Mouse (Mus musculus): ENCODE measurements around the gene Ep400. TPM values are rescaled to one million over a fixed set of nuclear protein-coding genes. Genes with fewer than 3 reads are reported as not detected.
A peak's percentile ranks its signal among the peaks of the same experiment; 100 is the strongest.

Gene Ep400
- 10 to 100 TPM; 21.2 to 24.9 TPM for total RNA-seq (2021)
- long read RNA-seq, experiment 1, partial matches to known transcripts: 5 of 5 reads
- long read RNA-seq, experiment 1, other reads (novel, unspliced or antisense): 0 of 5 reads
- long read RNA-seq, experiment 2, partial matches to known transcripts: 0 of 6 reads
- long read RNA-seq, experiment 2, other reads (novel, unspliced or antisense): 6 of 6 reads

DNA sequence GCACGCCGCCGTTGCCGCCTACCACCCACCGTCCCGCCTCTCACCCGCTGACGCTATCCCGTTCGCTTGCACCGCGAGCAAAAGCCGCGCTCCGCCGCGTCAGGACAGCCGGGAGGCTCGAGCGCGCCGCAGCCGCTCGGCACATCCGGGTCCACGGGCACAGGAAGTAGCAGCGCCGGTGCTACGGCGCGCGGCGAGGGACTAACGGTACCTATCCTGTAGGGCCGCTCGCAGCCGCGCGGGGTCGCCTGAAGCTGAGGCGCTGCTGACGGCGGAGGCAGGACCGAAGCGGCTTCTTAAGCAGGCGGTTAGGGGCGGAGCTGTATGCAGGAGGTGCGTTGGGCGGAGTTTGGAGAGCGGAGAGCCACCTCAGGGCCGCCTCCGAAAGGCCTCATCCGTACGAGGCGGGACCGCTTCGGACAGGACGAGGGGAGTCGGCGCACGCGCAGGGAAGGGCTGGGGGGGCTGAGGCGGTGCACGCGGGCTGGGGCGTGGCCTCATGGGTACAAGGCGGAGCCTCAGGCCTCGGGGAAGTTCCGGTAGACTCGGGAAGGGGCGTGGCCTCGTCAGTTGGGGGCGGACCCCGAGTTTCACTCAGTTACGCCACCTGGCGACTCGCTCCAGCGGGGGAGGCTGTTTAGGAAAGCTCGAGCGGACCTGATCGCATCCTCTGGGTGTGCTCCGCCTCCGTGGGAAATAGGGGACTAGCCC is at the start of gene Ep400:
Gene Ep400, minus strand, starts transcription at position 270 of the 711 bp plus-strand sequence.
- DNase-seq (ENCODE audit: low spot score): peak; percentile 100

GRCm38 (mm10) chr5:110809667-110810325 is 39.3 kb upstream of the Ep400 start, which contains the start of gene Ulk1:
Gene Ulk1, minus strand, starts transcription at chr5:110810097.
- DNase-seq (ENCODE audit: low spot score): peak; percentile 100

- DNase-seq (ENCODE audit: low spot score): peak; percentile 27
These were observed 38.5 kb upstream of the Ep400 start for GRCm38 (mm10) chr5:110808821-110809666.

GRCm38 (mm10) chr5:110808061-110808631 is 37.6 kb upstream of the Ep400 start:
- peak; percentile 92 for DNase-seq (ENCODE audit: low spot score)

- DNase-seq (ENCODE audit: low spot score): no peak
These were observed 36.9 kb upstream of the Ep400 start for GRCm38 (mm10) chr5:110807453-110807852.

- peak; percentile 44 for DNase-seq (ENCODE audit: low spot score)
These were observed 36.2 kb upstream of the Ep400 start for GRCm38 (mm10) chr5:110806676-110807075.

GRCm38 (mm10) chr5:110806154-110806553 is 35.6 kb upstream of the Ep400 start:
- no peak for DNase-seq (ENCODE audit: low spot score)

DNA sequence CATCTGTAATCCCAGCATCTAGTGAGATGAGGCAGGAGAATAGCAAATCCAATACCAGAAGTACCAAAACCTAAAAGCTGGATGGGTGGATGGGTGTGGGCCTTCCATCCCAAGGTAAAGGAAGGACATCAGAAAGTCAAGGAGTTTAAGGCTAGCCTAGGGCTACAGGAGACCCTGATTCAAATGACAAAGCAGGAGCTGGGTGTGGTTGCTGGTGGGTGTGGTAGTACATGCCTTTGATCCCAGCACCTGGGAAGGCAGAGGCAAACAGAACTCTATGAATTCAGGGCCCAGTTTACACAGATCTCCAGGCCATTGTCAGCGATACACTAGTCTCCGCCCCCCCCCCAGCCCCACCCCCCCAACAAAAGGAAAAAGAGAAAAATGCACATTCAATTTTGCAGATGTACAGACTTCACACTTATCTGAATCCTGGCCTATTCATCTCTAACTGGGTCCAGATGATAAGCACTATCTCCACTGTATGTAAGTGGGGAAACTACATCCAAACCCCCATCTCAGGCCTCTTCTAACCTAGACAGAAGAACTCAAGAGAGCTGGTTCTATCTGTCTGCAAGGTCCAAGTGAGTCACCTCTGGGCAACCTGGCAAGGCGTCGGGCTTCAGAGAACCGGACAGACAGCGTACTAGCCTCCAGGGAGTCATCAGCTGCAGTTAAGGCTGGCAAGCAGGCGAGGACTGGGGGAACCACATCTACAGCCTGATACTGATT is 33.7 kb upstream of the Ep400 start:
- no peak for DNase-seq (ENCODE audit: low spot score)

DNA sequence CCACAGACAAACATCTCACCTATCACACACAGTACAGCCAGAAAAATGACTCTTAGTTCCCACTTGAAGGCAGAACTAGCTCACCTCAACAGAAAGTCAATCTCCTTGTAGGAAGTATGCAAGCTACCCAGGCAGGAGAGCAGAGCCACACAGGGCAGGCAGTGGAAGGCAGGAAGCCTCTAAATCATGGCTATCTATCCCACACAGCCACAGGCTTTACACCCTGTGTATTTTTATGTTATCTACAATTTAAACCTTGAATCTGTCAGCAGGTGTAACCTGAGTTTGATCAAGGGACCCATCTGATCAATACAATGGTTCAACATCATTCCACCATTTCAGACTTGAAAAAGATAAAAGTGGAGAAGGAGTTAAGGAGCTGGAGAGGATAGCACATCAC is 32.3 kb upstream of the Ep400 start:
- DNase-seq (ENCODE audit: low spot score): no peak

GRCm38 (mm10) chr5:110802186-110802585 is 31.7 kb upstream of the Ep400 start:
- DNase-seq (ENCODE audit: low spot score): peak; percentile 48

- DNase-seq (ENCODE audit: low spot score): no peak
These were observed 30.6 kb upstream of the Ep400 start for GRCm38 (mm10) chr5:110801036-110801624.

DNA sequence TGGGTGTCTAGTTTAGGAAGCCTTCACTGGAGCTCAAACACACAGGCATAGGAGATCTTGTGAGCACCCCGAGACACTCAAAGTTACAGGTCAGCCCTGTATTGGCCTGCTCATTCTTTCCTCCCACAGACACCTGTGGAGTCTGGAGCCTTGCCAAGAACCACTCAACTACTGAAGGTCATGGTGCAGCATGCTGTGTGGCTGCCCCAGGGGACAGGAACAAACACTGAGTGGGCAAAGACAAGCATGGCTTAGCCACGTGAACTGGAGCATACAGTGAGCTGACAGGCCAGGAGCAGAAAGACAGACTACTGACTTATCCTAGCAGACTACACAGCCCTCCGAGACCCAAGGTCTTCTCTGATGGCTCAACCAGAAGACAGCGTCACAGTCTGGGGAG is 27.2 kb upstream of the Ep400 start:
- no peak for DNase-seq (ENCODE audit: low spot score)

DNA sequence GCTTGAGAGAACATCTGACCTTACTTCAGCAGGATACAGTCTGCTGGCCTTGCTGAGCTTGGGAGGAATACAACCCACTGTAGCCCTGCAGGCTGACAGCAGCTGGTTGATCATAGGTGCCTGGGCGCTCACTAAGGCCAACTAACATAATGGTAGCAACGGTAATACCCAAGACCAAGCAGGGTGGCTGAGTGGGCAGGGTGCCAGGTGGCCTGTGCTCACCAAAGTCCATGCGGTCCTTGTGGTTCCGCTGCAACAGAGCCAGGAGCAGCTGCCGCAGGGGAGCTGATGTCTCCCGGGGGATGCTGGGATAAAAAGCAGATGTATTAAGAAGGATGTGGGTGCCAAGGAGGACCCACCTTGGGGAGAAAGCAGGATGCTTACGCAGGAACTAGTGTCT is 23.8 kb upstream of the Ep400 start:
- DNase-seq (ENCODE audit: low spot score): no peak

DNA sequence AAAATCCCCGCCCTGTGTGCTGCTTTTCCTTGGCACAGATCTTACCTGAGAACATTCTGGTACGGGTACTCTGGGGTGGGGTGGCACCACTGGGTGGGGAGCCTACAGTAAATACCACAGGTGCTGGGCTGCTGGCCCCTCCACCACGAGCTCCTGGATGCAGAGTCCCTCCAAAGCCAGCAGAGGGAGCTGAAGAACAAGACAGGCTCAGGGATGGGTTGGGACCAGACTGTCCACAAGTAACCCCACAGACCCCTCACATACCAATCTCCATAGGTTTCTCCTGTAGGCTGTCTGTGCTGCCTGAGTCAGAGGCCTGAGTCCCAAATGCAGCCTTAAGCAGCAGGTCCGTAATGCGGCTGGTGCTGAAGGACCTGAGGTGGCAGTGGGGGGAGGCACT is 18.2 kb upstream of the Ep400 start:
- peak; percentile 62 for DNase-seq (ENCODE audit: low spot score)

DNA sequence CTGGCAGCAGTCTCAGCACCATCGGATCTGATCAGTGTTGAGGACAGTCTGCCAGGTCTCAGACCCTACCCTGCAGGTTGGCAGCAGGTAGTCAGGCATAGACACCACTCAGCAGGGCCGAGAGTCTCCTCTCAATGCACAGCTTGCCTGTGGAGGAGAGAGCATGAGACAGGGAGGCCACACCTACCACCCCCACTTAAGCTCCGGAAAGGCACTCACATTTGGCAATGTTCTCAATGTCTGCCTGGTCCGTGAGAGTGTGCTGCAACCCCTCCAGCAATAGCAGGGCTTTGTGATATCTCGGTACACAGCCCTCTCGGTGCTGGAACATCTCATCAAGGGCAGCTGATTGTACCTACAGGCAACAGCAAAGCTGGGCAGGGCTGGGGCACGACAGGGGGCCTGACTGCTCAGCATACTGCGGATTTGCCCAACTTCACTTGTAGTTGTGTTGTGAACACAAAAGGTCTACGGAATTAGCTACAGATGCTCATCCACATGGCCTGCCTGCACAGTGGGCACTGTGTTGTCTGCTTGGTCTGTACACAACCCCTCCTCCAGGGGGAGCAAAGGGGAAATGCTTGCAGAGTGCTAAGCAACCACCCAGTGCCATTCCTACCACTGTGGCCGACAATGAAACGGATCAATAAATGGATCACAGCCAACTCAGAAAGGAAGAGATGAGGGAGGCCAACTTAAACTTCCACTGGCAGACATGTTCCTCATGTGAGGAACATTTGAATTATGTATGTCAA is 15.7 kb upstream of the Ep400 start:
- DNase-seq (ENCODE audit: low spot score): no peak

DNA sequence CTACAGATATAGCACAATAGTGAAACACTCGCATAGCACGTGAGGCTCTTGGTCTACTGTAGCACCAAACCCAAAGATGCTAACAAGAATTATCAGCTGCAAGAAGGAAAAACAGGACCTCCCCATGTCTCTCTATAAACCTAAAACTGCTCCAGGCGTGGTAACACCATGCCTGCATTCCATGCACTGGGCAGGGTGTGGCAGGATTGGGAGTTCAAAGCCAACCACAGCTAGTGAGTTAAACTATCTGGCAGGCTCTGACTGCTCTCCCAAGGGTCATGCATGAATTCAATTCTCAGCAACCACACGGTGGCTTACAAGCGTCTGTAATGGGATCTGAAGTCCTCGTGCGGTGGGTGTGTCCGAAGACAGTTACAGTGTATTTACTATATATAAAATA is 12.6 kb upstream of the Ep400 start:
- DNase-seq (ENCODE audit: low spot score): no peak

GRCm38 (mm10) chr5:110781529-110782238 is 11.2 kb upstream of the Ep400 start:
- DNase-seq (ENCODE audit: low spot score): no peak

GRCm38 (mm10) chr5:110780761-110781528 is 10.4 kb upstream of the Ep400 start:
- DNase-seq (ENCODE audit: low spot score): no peak

All from gastrocnemius, adult 18-20 months (tissue).